Mouse (Mus musculus) kidney, adult 9 months (tissue): Measurements from ENCODE around the gene Cyp27b1.
A peak's percentile ranks its signal among the peaks of the same experiment; 100 is the strongest.

ENCODE experiments used
- DNase-seq: peaks from one replicate; pipeline ENCODE4 v3.0.0; 2022

The Cyp27b1 gene

GRCm38 (mm10) chr10:127092742-127093141, 44.7 kb downstream of the Cyp27b1 start:
- no peak for DNase-seq

- DNase-seq = peak; percentile 41
Measured at GRCm38 (mm10) chr10:127094382-127094802, 46.3 kb downstream of the Cyp27b1 start.

- no peak for DNase-seq
Measured at GRCm38 (mm10) chr10:127098514-127098913, 50.5 kb downstream of the Cyp27b1 start.

GRCm38 (mm10) chr10:127099191-127099590, 51.1 kb downstream of the Cyp27b1 start:
- no peak for DNase-seq

- DNase-seq = no peak
Measured at GRCm38 (mm10) chr10:127099868-127100267, 51.8 kb downstream of the Cyp27b1 start.

- no peak for DNase-seq
Measured at GRCm38 (mm10) chr10:127100414-127100813, 52.4 kb downstream of the Cyp27b1 start.

GRCm38 (mm10) chr10:127101151-127101550, 53.1 kb downstream of the Cyp27b1 start:
- DNase-seq = no peak
